Mouse (Mus musculus) gastrocnemius, adult 8-10 months (tissue): ENCODE data around the gene 1700056E22Rik. TPM values are rescaled to one million over a fixed set of nuclear protein-coding genes. Genes with fewer than 3 reads are reported as not detected.

Experiments used
- DNase-seq, 2 experiments: peaks; one replicate each; pipeline ENCODE4 v3.0.0; 2022; ENCODE audit warnings: low spot score in 2 of 2
- total RNA-seq, 4 experiments: library from RNA; stranded (reverse); gene quantifications; 2 replicates each; pipeline ENCODE4 v1.2.4; 2022

Gene 1700056E22Rik
- total RNA-seq, 4 experiments from 2014 or later = 0.40 to 1.2 (median 0.49) TPM

GRCm38 (mm10) chr1:184023971-184024370, 10.1 kb downstream of the 1700056E22Rik start:
- no peak for DNase-seq

DNA sequence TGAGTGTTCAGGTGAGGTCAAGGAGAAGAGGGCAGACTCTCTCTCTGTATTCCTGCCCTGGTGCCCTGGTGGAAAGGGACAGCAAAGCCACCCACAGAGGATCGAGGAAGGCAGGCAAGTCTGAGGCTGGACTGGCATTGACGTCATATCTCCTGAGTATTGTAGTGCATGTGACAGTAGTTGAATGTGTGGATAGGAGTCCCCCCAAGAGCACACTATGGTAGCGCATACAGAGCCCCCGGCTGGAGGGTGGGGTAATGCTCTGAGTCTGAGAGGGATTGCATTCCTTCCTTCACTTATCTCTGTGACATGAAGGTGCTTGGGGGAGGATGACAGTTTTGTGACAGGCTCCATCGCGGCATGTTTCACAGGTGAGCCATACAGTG, 14.4 kb downstream of the 1700056E22Rik start:
- DNase-seq = no peak

GRCm38 (mm10) chr1:184019042-184019721, 14.9 kb downstream of the 1700056E22Rik start:
- DNase-seq = no peak

DNA sequence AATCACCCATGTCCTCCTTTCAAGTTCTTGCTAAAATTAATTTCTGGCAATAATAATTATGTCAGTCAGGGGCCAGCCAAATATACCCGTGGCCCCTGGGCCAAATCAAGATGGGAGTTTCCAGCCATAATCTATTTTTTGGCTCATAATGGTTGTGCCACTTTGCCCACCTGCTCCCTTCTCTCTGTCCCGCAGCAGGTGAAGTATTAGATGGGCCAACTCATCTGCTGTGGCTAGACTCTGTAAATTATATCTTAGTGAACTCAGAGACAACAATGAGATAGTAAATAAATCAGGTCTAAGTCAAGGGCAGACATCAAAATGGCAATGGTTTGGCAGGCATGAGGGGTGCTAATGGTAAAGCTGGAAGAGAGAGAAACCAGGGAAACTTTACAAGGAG, 16.5 kb downstream of the 1700056E22Rik start:
- DNase-seq = no peak

- DNase-seq = no peak
These were observed 17.9 kb downstream of the 1700056E22Rik start for GRCm38 (mm10) chr1:184015995-184016730.

DNA sequence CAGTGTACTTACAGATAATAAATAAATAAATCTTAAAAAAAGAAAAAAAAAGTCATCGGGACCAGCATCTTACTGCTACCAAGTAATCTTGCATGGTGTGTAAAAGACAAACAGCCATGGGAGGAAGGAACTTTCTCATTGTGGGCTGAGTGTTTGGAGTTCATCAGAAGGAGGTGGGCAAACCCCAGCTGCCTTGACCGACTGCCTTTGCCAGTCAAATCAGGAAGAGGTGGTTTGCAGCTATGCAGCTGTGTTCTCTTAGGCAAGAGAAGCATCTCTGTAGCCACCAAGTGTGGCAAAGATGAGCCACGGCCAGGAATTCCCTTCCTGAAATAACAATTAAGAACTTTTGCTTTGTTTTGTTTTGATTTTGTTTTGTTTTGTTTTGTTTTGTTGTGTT, 20.0 kb downstream of the 1700056E22Rik start:
- no peak for DNase-seq

DNA sequence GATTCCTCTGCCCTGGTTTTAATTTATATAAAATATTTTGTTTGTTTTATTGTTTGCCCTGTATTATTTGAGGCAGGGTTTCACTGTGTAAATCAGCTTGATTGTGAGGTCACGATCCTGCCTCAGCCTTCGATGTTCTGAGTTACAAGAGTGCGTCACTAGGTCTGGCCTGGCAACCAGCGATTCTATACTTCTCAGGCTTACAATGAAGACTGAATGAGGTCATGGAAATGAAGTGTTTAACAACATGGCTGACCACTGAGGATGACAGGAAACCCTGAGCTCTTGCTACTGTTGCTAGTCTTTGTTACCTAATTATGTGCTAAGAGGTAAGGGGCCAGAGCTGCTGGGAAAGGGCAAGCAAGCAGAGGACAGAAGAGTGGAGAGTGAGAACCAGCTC, 21.0 kb downstream of the 1700056E22Rik start, which contains the start of gene Dusp10:
TSS of gene Dusp10 (plus strand) at position 197 of the 400 bp plus-strand sequence.
- DNase-seq = no peak

DNA sequence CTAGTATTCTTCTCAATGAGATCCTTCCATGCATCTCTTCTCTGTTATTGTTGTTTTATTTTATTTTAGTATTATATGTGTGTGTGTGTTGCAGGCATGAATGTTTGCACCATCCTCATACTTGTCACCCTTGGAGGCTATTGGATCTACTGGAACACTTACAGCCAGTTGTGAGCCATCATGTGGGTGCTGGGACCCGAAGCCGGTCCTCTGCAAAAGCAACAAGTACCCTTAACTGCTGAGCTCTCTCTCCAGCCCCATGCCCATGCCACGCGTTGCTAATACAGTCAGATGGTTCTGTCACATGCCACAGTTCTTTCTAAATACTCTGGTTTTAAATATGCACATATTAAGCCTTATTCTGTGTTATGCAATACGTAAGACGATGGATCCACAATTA, 22.8 kb downstream of the 1700056E22Rik start:
- DNase-seq = no peak

DNA sequence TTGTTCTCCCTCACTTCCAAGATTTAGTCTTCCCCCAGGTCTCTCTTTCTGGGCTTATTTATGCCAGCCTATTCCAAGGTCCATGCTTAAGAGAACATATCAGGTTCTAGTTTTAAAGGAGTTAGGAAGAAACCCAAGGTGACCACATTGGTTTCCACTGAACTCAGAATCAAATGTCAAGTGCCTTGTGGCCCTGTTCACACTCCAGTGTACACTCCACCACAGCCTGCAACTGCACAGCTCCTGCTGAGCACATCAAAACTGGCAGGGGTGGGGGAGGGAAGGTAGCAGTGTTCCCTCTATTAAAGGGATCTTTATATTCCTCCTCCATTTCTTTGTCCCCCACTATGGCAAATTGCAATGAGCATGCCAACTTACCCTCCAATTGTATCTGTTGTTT, 28.0 kb downstream of the 1700056E22Rik start:
- no peak for DNase-seq

- DNase-seq = no peak
These were observed 28.6 kb downstream of the 1700056E22Rik start for GRCm38 (mm10) chr1:184005315-184006058.

DNA sequence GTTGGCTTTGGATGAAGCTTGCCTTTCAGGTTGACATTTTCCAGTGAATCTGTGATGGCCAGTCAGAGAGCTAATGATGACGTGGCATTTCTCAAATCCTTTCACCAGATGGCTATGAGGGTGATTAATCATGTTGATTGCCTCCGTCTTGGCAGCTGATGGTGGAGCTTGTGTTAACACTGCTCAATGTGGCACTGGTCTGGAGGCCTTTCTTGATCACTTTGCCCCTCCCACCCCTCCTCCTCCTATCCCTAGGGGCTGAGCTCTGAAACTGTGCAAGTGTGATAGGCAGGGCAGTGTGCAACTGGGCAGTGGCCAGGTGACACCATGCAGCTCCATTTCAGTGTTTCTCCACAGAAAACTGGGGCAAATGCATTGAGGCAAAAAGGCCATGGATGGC, 29.8 kb downstream of the 1700056E22Rik start:
- no peak for DNase-seq

DNA sequence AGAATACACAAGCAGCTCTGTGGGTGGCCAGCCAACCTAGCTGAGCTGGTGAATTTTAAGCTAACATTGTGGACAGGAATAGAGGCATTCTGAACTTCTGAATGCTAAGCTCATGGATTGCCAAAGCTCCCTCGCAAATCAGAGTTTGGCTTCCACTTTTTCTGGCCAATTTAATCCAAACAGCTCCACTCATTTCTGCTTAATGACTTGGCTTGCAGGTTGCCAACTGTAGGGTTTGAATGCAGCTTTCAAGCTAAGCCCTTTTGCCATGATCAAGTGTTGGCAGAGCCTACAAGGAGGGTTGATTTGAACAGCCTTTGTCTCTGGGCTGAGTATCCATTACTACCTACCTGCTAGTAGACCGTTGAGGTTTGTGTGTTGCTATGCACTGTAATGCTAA, 31.6 kb downstream of the 1700056E22Rik start:
- DNase-seq = no peak

GRCm38 (mm10) chr1:183997207-183997606, 36.9 kb downstream of the 1700056E22Rik start:
- DNase-seq = no peak

DNA sequence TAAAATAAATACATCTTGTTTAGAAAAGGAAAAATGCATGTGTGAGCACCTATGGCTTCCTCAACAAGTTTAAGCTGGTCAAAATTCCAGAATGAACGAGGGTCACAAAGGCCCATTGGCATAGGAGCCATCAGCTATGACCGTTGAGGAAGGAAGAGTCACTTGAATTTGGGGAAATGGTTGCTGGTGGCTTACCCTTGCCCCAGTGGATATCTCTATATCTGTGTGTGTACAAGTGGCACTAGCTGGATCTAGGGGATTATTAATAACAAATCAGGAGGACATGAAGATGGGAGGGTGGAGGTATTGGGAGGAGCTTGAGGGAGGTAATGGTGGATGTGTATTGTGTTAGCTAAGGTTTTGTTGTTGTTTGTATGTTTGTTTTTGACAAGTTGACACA, 42.2 kb downstream of the 1700056E22Rik start:
- DNase-seq = no peak

DNA sequence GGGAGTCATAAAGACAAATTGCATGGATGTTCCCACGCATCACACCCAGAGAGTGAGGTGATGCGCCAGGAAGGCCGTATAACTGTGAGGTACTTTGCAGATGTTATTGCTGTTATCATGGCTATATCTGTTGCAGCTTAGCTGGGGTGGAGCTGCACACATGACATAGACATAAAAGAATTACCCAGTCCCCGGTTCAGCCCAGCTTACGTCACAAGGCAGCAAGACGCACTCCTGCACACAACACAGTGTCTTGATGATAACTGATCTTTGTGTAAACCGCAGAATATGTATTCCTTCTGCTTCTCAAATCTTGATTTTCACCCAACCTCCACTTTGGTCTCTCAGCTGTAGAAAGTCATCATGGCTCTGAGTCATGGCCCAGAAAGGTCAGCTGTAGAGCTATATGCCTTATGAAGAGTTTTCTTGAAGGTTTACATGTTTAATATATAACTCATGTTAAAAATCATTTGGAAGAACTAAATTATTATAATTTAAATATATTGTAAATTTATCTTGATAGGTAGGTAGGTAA, 46.3 kb downstream of the 1700056E22Rik start:
- DNase-seq = no peak

Other genes starting within 250 kb of the 1700056E22Rik start
- gene Dusp10, start 21.0 kb downstream of the 1700056E22Rik start, total RNA-seq = 10 to 100 TPM; 18.7 to 31.0 (median 23.8) TPM